Mouse (Mus musculus) MEL (cell line): ENCODE measurements around the gene Trp73.

ENCODE experiments used
- CTCF ChIP-seq, 3 experiments: IDR thresholded peaks in 2 of 3; conservative IDR thresholded peaks in 1 of 3; 2 replicates each; pipeline ENCODE4 v1.5.1; 2011 to 2012; ENCODE audit warnings: low read length in 3 of 3, low read depth in 2 of 3, mild to moderate bottlenecking in 2 of 3, improper control_type of control experiment in 1 of 3, inconsistent platforms in 1 of 3, mixed read lengths in 1 of 3, moderate library complexity in 1 of 3; ENCODE audit not compliant: control insufficient read depth in 1 of 3, insufficient read depth in 1 of 3, poor library complexity in 1 of 3, severe bottlenecking in 1 of 3
- SMC3 ChIP-seq: IDR thresholded peaks from 2 replicates; pipeline ENCODE4 v1.6.1; 2011; ENCODE audit warnings: low read depth, low read length, improper control_type of control experiment

GRCm38 (mm10) chr4:154137139-154137538 is 2.9 kb downstream of the Trp73 start:
- no peak for TF ChIP-seq SMC3
- no peak for TF ChIP-seq CTCF (IDR thresholded peaks at IDR 0.05 in 2 of 3, conservative IDR thresholded peaks at IDR 0.05 in 1 of 3; ENCODE audit: control insufficient read depth in 1 of 3, insufficient read depth in 1 of 3, low read depth in 2 of 3, low read length in 3 of 3, poor library complexity in 1 of 3, severe bottlenecking in 1 of 3)
